In the genomic region with DNA sequence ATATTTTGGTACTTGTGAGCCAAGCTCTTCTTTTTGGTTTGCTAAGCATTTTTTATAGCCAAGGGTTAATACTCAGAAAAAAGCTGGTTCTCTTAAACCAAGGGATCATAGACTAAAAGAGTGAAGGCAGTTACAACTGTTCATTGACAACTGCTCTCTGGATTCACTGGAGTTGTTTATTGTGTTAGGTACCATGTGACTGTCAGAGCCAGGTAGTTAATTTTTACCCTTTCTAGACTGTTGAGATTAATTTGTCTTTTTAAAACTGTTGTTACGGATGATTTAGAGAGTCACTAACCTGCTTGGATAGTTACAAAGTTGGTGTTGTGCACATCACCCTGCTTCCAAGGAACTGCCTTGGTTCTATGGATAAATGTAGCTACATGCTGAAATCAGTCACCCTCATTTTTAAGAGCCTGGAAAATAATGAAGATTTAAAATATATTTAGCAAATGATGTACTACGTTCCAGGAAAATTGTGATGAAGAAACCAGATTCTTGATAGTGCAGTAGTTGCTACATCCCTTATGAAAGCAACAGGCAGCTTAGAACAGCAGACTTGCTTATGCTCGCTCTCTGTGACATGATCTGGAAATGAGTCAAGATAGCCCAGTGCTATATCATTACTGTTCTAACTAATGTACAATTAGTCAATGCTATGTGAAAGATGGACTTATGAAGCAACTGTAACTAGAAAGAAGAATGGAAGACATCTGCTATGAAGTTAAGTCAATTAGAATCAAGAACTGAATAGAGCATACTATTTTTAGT, we compare ENCODE assay signal across 25 mouse cellular contexts.
DNase-seq lines count a peak whose midpoint lies in the region; ATAC-seq and TF ChIP-seq lines count a peak whose summit lies in the region.
"Had no signal": no experiment of that assay in that cellular context is flagged by ENCODE, and none has a peak within 500 bp of the region (broad histone marks: within the 10 kb centered on the region; RNA-seq: fewer than 3 reads in every experiment).

No protein-coding gene starts in this region.

- no peak overlapping the region for H3K4me3 ChIP-seq in kidney, embryonic 14.5 days (ENCODE audit: low read length)
- H3K4me3 ChIP-seq in liver, embryonic 16.5 days (ENCODE audit: low read depth, low read length): no peak overlapping the region
- H3K4me3 ChIP-seq in liver, embryonic 12.5 days: no peak overlapping the region
- no peak overlapping the region for H3K4me3 ChIP-seq in lung, postnatal 0 days (ENCODE audit: low read depth, low read length)
- H3K4me3 ChIP-seq: embryonic facial prominence, embryonic 10.5 days; embryonic facial prominence, embryonic 12.5 days; forebrain, embryonic 13.5 days had no signal

- TF ChIP-seq EP300 in lung, postnatal 0 days (IDR thresholded peaks at IDR 0.05): no peak

- no peak overlapping the region for H3K9ac ChIP-seq in kidney, embryonic 14.5 days (ENCODE audit: low read depth, low read length)
- H3K9ac ChIP-seq in liver, embryonic 16.5 days (ENCODE audit: low read depth, low read length): no peak overlapping the region
- no peak overlapping the region for H3K9ac ChIP-seq in liver, embryonic 12.5 days
- no peak overlapping the region for H3K9ac ChIP-seq in lung, postnatal 0 days (replicated peaks; ENCODE audit: low read depth)
- H3K9ac ChIP-seq: embryonic facial prominence, embryonic 12.5 days; forebrain, embryonic 13.5 days had no signal

- H3K27ac ChIP-seq in kidney, embryonic 14.5 days (ENCODE audit: low read depth, low read length): no peak overlapping the region
- no peak overlapping the region for H3K27ac ChIP-seq in liver, embryonic 16.5 days (ENCODE audit: low read length)
- H3K27ac ChIP-seq in liver, embryonic 12.5 days: no peak overlapping the region
- no peak overlapping the region for H3K27ac ChIP-seq in lung, postnatal 0 days (ENCODE audit: low read length)
- H3K27ac ChIP-seq: embryonic facial prominence, embryonic 10.5 days; embryonic facial prominence, embryonic 12.5 days; forebrain, embryonic 13.5 days had no signal

- no peak for ATAC-seq in kidney, embryonic 14.5 days (ENCODE audit: low FRiP score, low TSS enrichment)
- 0 out of 2 replicates have a peak, but pooled peaks have one; percentile 35 for ATAC-seq in liver, embryonic 16.5 days (ENCODE audit: low read depth)
- ATAC-seq in liver, embryonic 12.5 days: no peak
- peak; percentile 78 for ATAC-seq in lung, postnatal 0 days
- ATAC-seq: activated CD4-positive, CD25-positive, alpha-beta regulatory T cell, adult 4 months; CD4-positive, CD25-positive, alpha-beta regulatory T cell, adult 4 months; forebrain, embryonic 13.5 days; Patski had no signal

- peak; percentile 13 for DNase-seq in kidney, adult 11 months
- peak; percentile 84 for DNase-seq in kidney, adult 9 months
- DNase-seq in kidney, adult 18-20 months: no peak
- DNase-seq in lung, postnatal 0 days (ENCODE audit: low spot score): peak; percentile 78
- DNase-seq in lung, adult 18-20 months: no peak
- DNase-seq: adrenal gland, adult 8-10 months; adrenal gland, postnatal 14 days; adrenal gland, postnatal 36 days; B cell, adult 2 months; cerebellum, adult 11-12 months; cerebellum, adult 2 months; cerebellum, adult 9-10 months; cerebellum, postnatal 10 days; cerebellum, postnatal 25 days had no signal

- no peaks in the 10 kb centered on the region for H3K4me1 ChIP-seq in kidney, embryonic 14.5 days (ENCODE audit: control insufficient read depth, insufficient read depth, low read length)
- H3K4me1 ChIP-seq in liver, embryonic 16.5 days (ENCODE audit: control insufficient read depth, low read depth, low read length): no peaks in the 10 kb centered on the region; the same call in 1 of the 2 replicates
- H3K4me1 ChIP-seq in liver, embryonic 12.5 days: no peaks in the 10 kb centered on the region
- H3K4me1 ChIP-seq in lung, postnatal 0 days (ENCODE audit: insufficient read depth, low read depth, low read length): no peaks in the 10 kb centered on the region
- H3K4me1 ChIP-seq: embryonic facial prominence, embryonic 10.5 days; embryonic facial prominence, embryonic 12.5 days; forebrain, embryonic 13.5 days had no signal

- no peaks in the 10 kb centered on the region for H3K36me3 ChIP-seq in kidney, embryonic 14.5 days (ENCODE audit: control insufficient read depth, insufficient read depth, low read length)
- H3K36me3 ChIP-seq in liver, embryonic 16.5 days (ENCODE audit: control insufficient read depth, insufficient read depth): no peaks in the 10 kb centered on the region
- no peaks in the 10 kb centered on the region for H3K36me3 ChIP-seq in liver, embryonic 12.5 days
- no peaks in the 10 kb centered on the region for H3K36me3 ChIP-seq in lung, postnatal 0 days (ENCODE audit: insufficient read depth, low read length)
- H3K36me3 ChIP-seq: embryonic facial prominence, embryonic 10.5 days; embryonic facial prominence, embryonic 12.5 days; G1E had no signal

- no peaks in the 10 kb centered on the region for H3K27me3 ChIP-seq in kidney, embryonic 14.5 days (ENCODE audit: control insufficient read depth, insufficient read depth, low read length)
- no peaks in the 10 kb centered on the region for H3K27me3 ChIP-seq in liver, embryonic 16.5 days (ENCODE audit: control insufficient read depth, insufficient read depth, low read depth, low read length)
- H3K27me3 ChIP-seq in liver, embryonic 12.5 days (replicated peaks): no peaks in the 10 kb centered on the region
- no peaks in the 10 kb centered on the region for H3K27me3 ChIP-seq in lung, postnatal 0 days (replicated peaks; ENCODE audit: insufficient read depth, low read length)
- H3K27me3 ChIP-seq: CH12.LX; embryonic facial prominence, embryonic 12.5 days; forebrain, embryonic 13.5 days had no signal

- no peak overlapping the region for H3K4me2 ChIP-seq in kidney, embryonic 14.5 days (replicated peaks; ENCODE audit: low read depth, low read length)
- H3K4me2 ChIP-seq in liver, embryonic 16.5 days (ENCODE audit: low read depth, low read length): no peak overlapping the region
- H3K4me2 ChIP-seq in liver, embryonic 12.5 days: no peak overlapping the region
- H3K4me2 ChIP-seq in lung, postnatal 0 days (replicated peaks; ENCODE audit: low read depth, low read length): no peak overlapping the region
- H3K4me2 ChIP-seq: embryonic facial prominence, embryonic 12.5 days; forebrain, embryonic 13.5 days had no signal

- H3K9me3 ChIP-seq in kidney, embryonic 14.5 days (ENCODE audit: control insufficient read depth, low read length): no peaks in the 10 kb centered on the region
- no peaks in the 10 kb centered on the region for H3K9me3 ChIP-seq in liver, embryonic 16.5 days (replicated peaks; ENCODE audit: control insufficient read depth, low read length)
- no peaks in the 10 kb centered on the region for H3K9me3 ChIP-seq in liver, embryonic 12.5 days (replicated peaks)
- no peaks in the 10 kb centered on the region for H3K9me3 ChIP-seq in lung, postnatal 0 days (ENCODE audit: low read length)
- H3K9me3 ChIP-seq: embryonic facial prominence, embryonic 10.5 days; embryonic facial prominence, embryonic 12.5 days; forebrain, embryonic 13.5 days; G1E had no signal

- no peak for TF ChIP-seq CTCF in lung, postnatal 0 days (IDR thresholded peaks at IDR 0.05)

- 83% methylated on average over 3 of the region's 3 CpGs for WGBS in kidney, embryonic 14.5 days
- 64% methylated on average over 3 of the region's 3 CpGs for WGBS in liver, embryonic 16.5 days (ENCODE audit: insufficient replicate concordance)
- WGBS in liver, embryonic 12.5 days (ENCODE audit: insufficient replicate concordance): 70% methylated on average over 3 of the region's 3 CpGs
- WGBS in lung, postnatal 0 days: 74% methylated on average over 3 of the region's 3 CpGs

Comparison
In these comparisons a context has a peak if more than half of its experiments do, and no peak if none do; other contexts are left out.
1. DNase-seq: peak in kidney, adult 11 months (single experiment), kidney, adult 9 months (single experiment) and lung, postnatal 0 days (single experiment); none in kidney, adult 18-20 months (single experiment) and lung, adult 18-20 months (0 of 2).
2. ATAC-seq: peak in liver, embryonic 16.5 days (single experiment) and lung, postnatal 0 days (single experiment); none in kidney, embryonic 14.5 days (single experiment) and liver, embryonic 12.5 days (single experiment).